ENCODE assay signal across 8 mouse cellular contexts in genomic region chr7:114415336-114416020, GRCm38 (mm10). TPM values are rescaled to one million over a fixed set of nuclear protein-coding genes. Genes with fewer than 3 reads are reported as not detected.
A peak's percentile ranks its signal among the peaks of the same experiment; 100 is the strongest.
DNase-seq lines count a peak whose midpoint lies in the region; ATAC-seq and TF ChIP-seq lines count a peak whose summit lies in the region.

No protein-coding gene starts in this region.

- peak overlapping the region; percentile 95 for H3K4me2 ChIP-seq in embryonic facial prominence, embryonic 12.5 days (replicated peaks)
- peak overlapping the region; percentile 97 for H3K4me2 ChIP-seq in heart, embryonic 14.5 days (ENCODE audit: low read length)

- TF ChIP-seq CTCF in lung, adult 2 months (IDR thresholded peaks at IDR 0.05; ENCODE audit: insufficient read depth, low read length): no peak

- peaks cover 15% of the 10 kb centered on the region; the same call in 1 of the 2 replicates for H3K4me1 ChIP-seq in embryonic facial prominence, embryonic 12.5 days
- peaks cover 2 to 8% of the 10 kb centered on the region in 2 experiments; a peak in 2 of 4 replicates for H3K4me1 ChIP-seq in heart, embryonic 14.5 days (ENCODE audit: control insufficient read depth in 2 of 2, insufficient read depth in 2 of 2, low read length in 2 of 2)
- peaks cover 2% of the 10 kb centered on the region; the same call in 1 of the 2 replicates for H3K4me1 ChIP-seq in lung, adult 2 months (ENCODE audit: control insufficient read depth, insufficient read depth, low read length)

- H3K9me3 ChIP-seq in embryonic facial prominence, embryonic 12.5 days: no peaks in the 10 kb centered on the region
- no peaks in the 10 kb centered on the region for H3K9me3 ChIP-seq in heart, embryonic 14.5 days (ENCODE audit: control insufficient read depth, low read length)

- H3K27ac ChIP-seq in embryonic facial prominence, embryonic 12.5 days: peak overlapping the region; percentile 86
- peak overlapping the region; percentile 51 to 85 for H3K27ac ChIP-seq in heart, embryonic 14.5 days (replicated peaks in 1 of 2; ENCODE audit: control insufficient read depth in 1 of 2, insufficient read depth in 1 of 2, low read depth in 2 of 2, low read length in 2 of 2)

- peak overlapping the region; percentile 85 for H3K9ac ChIP-seq in embryonic facial prominence, embryonic 12.5 days
- H3K9ac ChIP-seq in heart, embryonic 14.5 days (ENCODE audit: low read length): peak overlapping the region; percentile 84

- no peaks in the 10 kb centered on the region for H3K27me3 ChIP-seq in embryonic facial prominence, embryonic 12.5 days
- H3K27me3 ChIP-seq in heart, embryonic 14.5 days (ENCODE audit: control insufficient read depth, insufficient read depth, low read length): no peaks in the 10 kb centered on the region

- peak; percentile 63 for DNase-seq in retina, embryonic 14.5 days (ENCODE audit: low spot score)
- DNase-seq in retina, postnatal 1 day: no peak
- DNase-seq in kidney, postnatal 36 days: peak; percentile 12 to 58
- DNase-seq in lung, adult 2 months: peak; percentile 51
- DNase-seq in thymus, postnatal 14 days: peak; percentile 69

- no peak for TF ChIP-seq POLR2A in lung, adult 2 months (IDR thresholded peaks at IDR 0.05; ENCODE audit: borderline replicate concordance, extremely low read depth, low read depth, low read length)

- under 1% methylated on average over 101 of the region's 103 CpGs for WGBS in embryonic facial prominence, embryonic 12.5 days
- under 1% methylated on average over 81 of the region's 103 CpGs for WGBS in heart, embryonic 14.5 days
- WGBS in lung, adult 2 months: under 1% methylated on average over 103 of the region's 103 CpGs

- ATAC-seq in embryonic facial prominence, embryonic 12.5 days (ENCODE audit: insufficient number of reproducible peaks, insufficient read depth, low FRiP score, low TSS enrichment): peak; percentile 67
- peak; percentile 75 for ATAC-seq in heart, embryonic 14.5 days (ENCODE audit: insufficient number of reproducible peaks, insufficient read depth, low FRiP score, low read depth)
- peak; percentile 36 for ATAC-seq in neutrophil, adult 5-6 weeks (ENCODE audit: extremely low read depth, insufficient number of reproducible peaks, low FRiP score, poor library complexity, severe bottlenecking)

- peak overlapping the region; percentile 89 for H3K4me3 ChIP-seq in embryonic facial prominence, embryonic 12.5 days
- peak overlapping the region; percentile 95 to 96 for H3K4me3 ChIP-seq in heart, embryonic 14.5 days (ENCODE audit: control insufficient read depth in 1 of 2, insufficient read depth in 1 of 2, low read depth in 1 of 2, low read length in 2 of 2)
- peak overlapping the region; percentile 70 for H3K4me3 ChIP-seq in lung, adult 2 months (replicated peaks; ENCODE audit: extremely low read depth, low read depth, low read length)

- no peaks in the 10 kb centered on the region for H3K36me3 ChIP-seq in embryonic facial prominence, embryonic 12.5 days
- H3K36me3 ChIP-seq in heart, embryonic 14.5 days (ENCODE audit: control insufficient read depth, insufficient read depth, low read length): no peaks in the 10 kb centered on the region

RNA-seq across cellular contexts. Expression of gene Pde3b, which starts 0.4 kb away (rescaled TPM):
- polyA plus RNA-seq in embryonic facial prominence, embryonic 12.5 days (2016; fragmentation: Nextera tagmentation; extraction: Ambion mirVana): 8.0 and 9.7 TPM in 2 replicates
- 7.5 and 8.9 TPM in 2 replicates for polyA plus RNA-seq in heart, embryonic 14.5 days (2014; fragmentation: Nextera tagmentation; extraction: Ambion mirVana)
- polyA plus RNA-seq in lung, adult 2 months (2012; rRNA removed): 3.7 and 5.5 TPM in 2 replicates
- total RNA-seq in neutrophil, adult 5-6 weeks (2017): 46.0 and 50.6 TPM in 2 replicates
